Mouse (Mus musculus) hindbrain, postnatal 0 days (tissue): Measurements from ENCODE around the gene Slc26a1. TPM values are rescaled to one million over a fixed set of nuclear protein-coding genes. Genes with fewer than 3 reads are reported as not detected.

Experiments used
- ATAC-seq: fragments of 200-750 bp; cut with Nextera tagmentation; 2 replicates; pipeline ENCODE4 v1.8.0; 2017; ENCODE audit warnings: mild to moderate bottlenecking, moderate TSS enrichment, moderate library complexity
- DNase-seq: peaks from one replicate; pipeline ENCODE4 v3.0.0-alpha.2; 2015; ENCODE audit warnings: low spot score
- H3K27ac ChIP-seq: fragments of 300-500 bp; sonication (generic); 2 replicates; pipeline ENCODE4 v1.5.1; 2014; ENCODE audit warnings: mild to moderate bottlenecking
- H3K27me3 ChIP-seq: fragments of 300-500 bp; sonication (generic); 2 replicates; pipeline ENCODE4 v1.6.1; 2014; ENCODE audit warnings: low read length, mixed read lengths; ENCODE audit not compliant: insufficient read depth
- H3K36me3 ChIP-seq: fragments of 300-500 bp; sonication (generic); 2 replicates; pipeline ENCODE4 v1.6.1; 2014; ENCODE audit warnings: low read length, mixed read lengths; ENCODE audit not compliant: insufficient read depth
- H3K4me1 ChIP-seq: fragments of 300-500 bp; sonication (generic); 2 replicates; pipeline ENCODE4 v1.6.1; 2014; ENCODE audit warnings: antibody characterized with exemption, low read length, mixed read lengths; ENCODE audit not compliant: insufficient read depth
- H3K4me2 ChIP-seq: fragments of 300-500 bp; sonication (generic); 2 replicates; pipeline ENCODE4 v1.6.1; 2014; ENCODE audit warnings: low read depth, mild to moderate bottlenecking, low read length, moderate library complexity, mixed read lengths
- H3K4me3 ChIP-seq: fragments of 300-500 bp; sonication (generic); 2 replicates; pipeline ENCODE4 v1.5.1; 2014; ENCODE audit warnings: low read length
- H3K9ac ChIP-seq: fragments of 300-500 bp; sonication (generic); replicated peaks from 2 replicates; pipeline ENCODE4 v1.6.1; 2014; ENCODE audit warnings: mild to moderate bottlenecking, low read length, moderate library complexity, mixed read lengths
- H3K9me3 ChIP-seq: fragments of 300-500 bp; sonication (generic); 2 replicates; pipeline ENCODE4 v1.6.1; 2016; ENCODE audit warnings: low read length, mixed read lengths
- CTCF ChIP-seq: IDR thresholded peaks from 2 replicates; pipeline ENCODE4 v1.5.1; 2016; ENCODE audit warnings: antibody characterized with exemption, control low read depth, low read depth
- WGBS: fragments of 180-500 bp; shearing (Covaris S2); extraction: QIAGEN DNeasy Blood & Tissue Kit; methylation state at CpG from one replicate; pipeline ENCODE4 v1.1.7; 2014; 5-methylcytosine and 5-hydroxymethylcytosine counted together
- polyA plus RNA-seq: library from polyadenylated mRNA; unstranded; fragments of >200 nt; fragmentation: Nextera tagmentation; extraction: Ambion mirVana; gene quantifications from 2 replicates; pipeline ENCODE4 v1.2.1, GENCODE M21; 2015
- total RNA-seq: library from RNA; depleted of rRNA; stranded (reverse); fragments of >200 nt; gene quantifications from 2 replicates; pipeline ENCODE4 v1.2.3, GENCODE M21; 2014

The Slc26a1 gene
- total and polyA plus RNA-seq, 2 experiments from 2014 or later: 3.5 to 12.6 TPM

- ATAC-seq (peak; percentile 91), DNase-seq (peak; percentile 91)
- 5% methylated on average over 43 of the region's 43 CpGs for WGBS
- peak within 1 kb of the TSS; percentile 77 for H3K4me2 ChIP-seq
- H3K9me3 ChIP-seq: no peaks in the 10 kb centered on the region
- H3K27me3 ChIP-seq: no peaks in the 10 kb centered on the region
- H3K36me3 ChIP-seq: peaks cover 6% of the 10 kb centered on the region
- peak within 1 kb of the TSS; percentile 64 for H3K9ac ChIP-seq
- peak; percentile 81 for TF ChIP-seq CTCF
- peak within 1 kb of the TSS; percentile 85 for H3K27ac ChIP-seq
- peak within 1 kb of the TSS; percentile 55 for H3K4me3 ChIP-seq
- H3K4me1 ChIP-seq: no peaks in the 10 kb centered on the region; the same call in 1 of the 2 replicates
Observed at GRCm38 (mm10) chr5:108668977-108669936, 6.1 kb downstream of the Slc26a1 start, which contains the start of gene Dgkq. Gene Dgkq (minus strand): TSS chr5:108669672.

GRCm38 (mm10) chr5:108668387-108668932 lies 6.9 kb downstream of the Slc26a1 start:
- WGBS: 7% methylated on average over 3 of the region's 3 CpGs
- H3K9me3 ChIP-seq: no peaks in the 10 kb centered on the region
- DNase-seq: no peak
- H3K4me1 ChIP-seq: no peaks in the 10 kb centered on the region; the same call in 1 of the 2 replicates
- peak overlapping the region; percentile 64 for H3K9ac ChIP-seq
- peak overlapping the region; percentile 85; the same call in 1 of the 2 replicates for H3K27ac ChIP-seq
- peak overlapping the region; percentile 55 for H3K4me3 ChIP-seq
- no peak for TF ChIP-seq CTCF
- no peaks in the 10 kb centered on the region for H3K27me3 ChIP-seq
- H3K36me3 ChIP-seq: peaks cover 6% of the 10 kb centered on the region
- ATAC-seq: no peak; the same call in 1 of the 2 replicates
- H3K4me2 ChIP-seq: peak overlapping the region; percentile 77

- no peak overlapping the region for H3K4me3 ChIP-seq
- H3K4me2 ChIP-seq: no peak overlapping the region
- no peaks in the 10 kb centered on the region for H3K9me3 ChIP-seq
- no peak overlapping the region for H3K9ac ChIP-seq
- DNase-seq (no peak), ATAC-seq (no peak)
- H3K27me3 ChIP-seq: no peaks in the 10 kb centered on the region
- H3K36me3 ChIP-seq: peaks cover 4% of the 10 kb centered on the region; the same call in 1 of the 2 replicates
- no peaks in the 10 kb centered on the region; the same call in 1 of the 2 replicates for H3K4me1 ChIP-seq
- WGBS: 89% methylated on average over 2 of the region's 2 CpGs
- no peak for TF ChIP-seq CTCF
- H3K27ac ChIP-seq: no peak overlapping the region
Observed at GRCm38 (mm10) chr5:108667370-108667769, 8.0 kb downstream of the Slc26a1 start.

- ATAC-seq: no peak
- no peaks in the 10 kb centered on the region for H3K36me3 ChIP-seq
- H3K4me2 ChIP-seq: no peak overlapping the region
- no peak for TF ChIP-seq CTCF
- no peaks in the 10 kb centered on the region for H3K27me3 ChIP-seq
- H3K4me3 ChIP-seq: no peak overlapping the region
- H3K4me1 ChIP-seq: peaks cover 1% of the 10 kb centered on the region
- no peak for DNase-seq
- H3K9ac ChIP-seq: no peak overlapping the region
- no peak overlapping the region for H3K27ac ChIP-seq
- 48% methylated on average over 3 of the region's 3 CpGs for WGBS
- no peaks in the 10 kb centered on the region for H3K9me3 ChIP-seq
Observed at GRCm38 (mm10) chr5:108665066-108665465, 10.3 kb downstream of the Slc26a1 start.

- H3K4me1 ChIP-seq: peaks cover 9% of the 10 kb centered on the region
- no peak overlapping the region for H3K4me3 ChIP-seq
- 88% methylated on average over 4 of the region's 4 CpGs for WGBS
- H3K27ac ChIP-seq: no peak overlapping the region
- DNase-seq (no peak), ATAC-seq (no peak)
- no peak overlapping the region for H3K4me2 ChIP-seq
- no peaks in the 10 kb centered on the region for H3K27me3 ChIP-seq
- no peak for TF ChIP-seq CTCF
- no peaks in the 10 kb centered on the region for H3K9me3 ChIP-seq
- no peak overlapping the region for H3K9ac ChIP-seq
- H3K36me3 ChIP-seq: peaks cover under 1% of the 10 kb centered on the region; the same call in 1 of the 2 replicates
Observed at GRCm38 (mm10) chr5:108662772-108663171, 12.6 kb downstream of the Slc26a1 start.

- WGBS: 15% methylated on average over 36 of the region's 36 CpGs
Observed at GRCm38 (mm10) chr5:108660632-108661268, 14.6 kb downstream of the Slc26a1 start.

More at GRCm38 (mm10) chr5:108660632-108661268, 14.6 kb downstream of the Slc26a1 start:
- peak; percentile 94 for DNase-seq
- peaks cover 9% of the 10 kb centered on the region for H3K4me1 ChIP-seq
- peak; percentile 98 for ATAC-seq
- peaks cover 16% of the 10 kb centered on the region for H3K36me3 ChIP-seq
- H3K27me3 ChIP-seq: no peaks in the 10 kb centered on the region
- peak overlapping the region; percentile 75 for H3K4me2 ChIP-seq
- peak overlapping the region; percentile 67; the same call in 1 of the 2 replicates for H3K27ac ChIP-seq
- H3K9me3 ChIP-seq: no peaks in the 10 kb centered on the region
- H3K4me3 ChIP-seq: peak overlapping the region; percentile 87
- TF ChIP-seq CTCF: no peak
- peak overlapping the region; percentile 92 for H3K9ac ChIP-seq
